Mouse (Mus musculus): ENCODE measurements at regions not wholly inside any gene's neighbourhood (a gene's known extent, or its start where the extent isn't known, plus 50 kb on each side); places are given as distances from the start of the nearest gene placed in this dataset.

DNA sequence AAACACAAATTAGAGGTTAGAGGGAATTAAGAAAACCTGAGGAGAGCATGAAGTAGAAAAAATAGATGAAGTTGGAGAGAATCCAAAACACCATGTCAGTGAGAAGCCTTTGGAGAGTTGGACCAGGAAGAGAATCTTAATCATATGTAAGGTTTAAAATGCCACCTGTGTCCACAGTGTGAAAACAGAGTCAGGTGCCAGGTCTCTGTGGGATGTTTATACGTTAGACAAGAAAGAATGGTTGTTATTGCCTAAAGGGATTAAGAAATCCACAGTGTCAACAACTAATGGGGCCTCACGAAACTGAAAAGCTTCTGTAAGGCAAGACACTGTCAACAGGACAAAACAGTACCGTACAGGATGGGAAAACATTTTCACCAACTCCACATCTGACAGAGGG is 294.7 kb upstream of the Slc35b3 start:
- H3K9me3 ChIP-seq (ENCODE audit: low read length) = no peaks in the 10 kb centered on the region
- no peak overlapping the region for H3K9ac ChIP-seq (replicated peaks)
- DNase-seq = no peak
- H3K4me2 ChIP-seq (ENCODE audit: low read depth, low read length) = no peak overlapping the region
- no peak overlapping the region for H3K27ac ChIP-seq (ENCODE audit: low read depth)
- H3K36me3 ChIP-seq (replicated peaks; ENCODE audit: insufficient read depth, low read length) = no peaks in the 10 kb centered on the region
- ATAC-seq = no peak
- H3K27me3 ChIP-seq (ENCODE audit: insufficient read depth, low read length) = no peaks in the 10 kb centered on the region
- WGBS (ENCODE audit: insufficient replicate concordance) = 60% methylated on average over 3 of the region's 3 CpGs
- TF ChIP-seq EP300 (IDR thresholded peaks at IDR 0.05; ENCODE audit: low read depth) (no peak), CTCF (IDR thresholded peaks at IDR 0.05; ENCODE audit: low read depth) (no peak)
- no peaks in the 10 kb centered on the region for H3K4me1 ChIP-seq (ENCODE audit: insufficient read depth)
- no peak overlapping the region for H3K4me3 ChIP-seq (ENCODE audit: low read depth, low read length)

DNA sequence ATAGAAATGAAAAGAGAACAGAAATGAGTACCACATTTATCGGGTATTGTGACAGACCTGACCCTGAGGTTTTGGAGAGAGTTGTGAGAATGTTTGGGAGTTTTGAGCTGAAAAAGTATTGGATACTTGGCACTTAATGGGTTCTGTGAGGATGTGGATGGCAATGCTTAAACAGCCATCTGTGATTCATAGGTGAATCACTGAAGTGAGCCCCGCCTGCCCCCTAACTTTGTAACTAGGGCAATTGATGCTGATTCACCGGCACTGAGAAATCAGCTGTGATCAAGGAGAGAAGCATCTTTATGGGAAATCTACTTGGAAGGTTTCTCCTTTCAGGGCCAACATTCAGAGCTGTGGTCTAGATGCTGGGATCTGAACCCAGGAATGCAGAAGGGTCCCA is 291.9 kb upstream of the Slc35b3 start:
- H3K9ac ChIP-seq (replicated peaks) = no peak overlapping the region
- ATAC-seq (no peak), DNase-seq (no peak)
- WGBS (ENCODE audit: insufficient replicate concordance) = 80% methylated on average over 3 of the region's 3 CpGs
- TF ChIP-seq CTCF (IDR thresholded peaks at IDR 0.05; ENCODE audit: low read depth) = no peak
- TF ChIP-seq EP300 (IDR thresholded peaks at IDR 0.05; ENCODE audit: low read depth) = no peak
- no peaks in the 10 kb centered on the region for H3K4me1 ChIP-seq (ENCODE audit: insufficient read depth)
- H3K36me3 ChIP-seq (replicated peaks; ENCODE audit: insufficient read depth, low read length) = no peaks in the 10 kb centered on the region
- H3K9me3 ChIP-seq (ENCODE audit: low read length) = no peaks in the 10 kb centered on the region
- no peak overlapping the region for H3K4me2 ChIP-seq (ENCODE audit: low read depth, low read length)
- no peaks in the 10 kb centered on the region for H3K27me3 ChIP-seq (ENCODE audit: insufficient read depth, low read length)
- H3K27ac ChIP-seq (ENCODE audit: low read depth) = no peak overlapping the region
- H3K4me3 ChIP-seq (ENCODE audit: low read depth, low read length) = no peak overlapping the region

DNA sequence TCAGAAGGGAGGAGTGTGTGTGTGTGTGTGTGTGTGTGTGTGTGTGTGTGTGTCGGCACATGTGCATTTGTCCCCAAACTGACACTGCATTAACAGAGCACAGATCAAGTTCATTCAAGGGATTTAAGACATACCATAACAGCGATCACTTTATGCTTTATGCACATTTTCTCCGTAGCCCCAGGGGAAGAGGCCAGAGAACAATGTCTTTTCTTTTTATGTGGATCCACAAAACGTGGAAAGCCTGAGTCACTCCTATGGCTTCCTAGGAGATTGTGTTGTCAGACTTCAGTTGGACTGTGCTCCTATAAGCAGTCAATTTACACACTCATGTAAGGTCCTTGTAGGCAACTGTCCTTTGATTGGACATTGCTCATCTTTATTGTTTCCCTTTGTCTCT is 289.4 kb upstream of the Slc35b3 start:
- Histone ChIP-seq H3K36me3 (replicated peaks; ENCODE audit: insufficient read depth, low read length) (no peaks in the 10 kb centered on the region), H3K4me3 (ENCODE audit: low read depth, low read length) (no peak overlapping the region), H3K27ac (ENCODE audit: low read depth) (no peak overlapping the region), H3K27me3 (ENCODE audit: insufficient read depth, low read length) (no peaks in the 10 kb centered on the region), H3K9me3 (ENCODE audit: low read length) (no peaks in the 10 kb centered on the region), H3K4me2 (ENCODE audit: low read depth, low read length) (no peak overlapping the region), H3K9ac (replicated peaks) (no peak overlapping the region), H3K4me1 (ENCODE audit: insufficient read depth) (no peaks in the 10 kb centered on the region)
- DNase-seq = no peak
- no peak for ATAC-seq
- 73% methylated on average over 4 of the region's 4 CpGs for WGBS (ENCODE audit: insufficient replicate concordance)
- no peak for TF ChIP-seq CTCF (IDR thresholded peaks at IDR 0.05; ENCODE audit: low read depth)
- no peak for TF ChIP-seq EP300 (IDR thresholded peaks at IDR 0.05; ENCODE audit: low read depth)

DNA sequence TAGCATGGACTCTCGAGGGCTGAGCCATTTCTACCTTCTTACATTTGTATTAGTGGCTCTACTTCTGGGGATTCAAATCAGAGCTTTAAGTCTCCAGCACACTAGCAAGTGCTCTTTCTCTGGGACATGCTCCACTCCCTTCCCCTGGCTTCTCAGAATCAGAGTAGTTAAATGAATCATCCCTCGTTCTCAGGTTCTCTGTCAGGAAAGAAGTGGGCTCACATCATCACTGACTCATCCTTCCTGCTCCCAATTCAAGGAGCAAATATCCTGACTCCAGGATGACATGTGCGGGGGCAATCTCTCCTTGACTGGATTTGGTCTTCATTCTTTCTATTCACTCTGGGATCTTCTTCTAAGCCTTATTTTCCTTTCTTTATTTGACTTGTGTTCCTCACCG is 266.2 kb upstream of the Slc35b3 start:
- no peaks in the 10 kb centered on the region for H3K27me3 ChIP-seq (ENCODE audit: insufficient read depth, low read length)

DNA sequence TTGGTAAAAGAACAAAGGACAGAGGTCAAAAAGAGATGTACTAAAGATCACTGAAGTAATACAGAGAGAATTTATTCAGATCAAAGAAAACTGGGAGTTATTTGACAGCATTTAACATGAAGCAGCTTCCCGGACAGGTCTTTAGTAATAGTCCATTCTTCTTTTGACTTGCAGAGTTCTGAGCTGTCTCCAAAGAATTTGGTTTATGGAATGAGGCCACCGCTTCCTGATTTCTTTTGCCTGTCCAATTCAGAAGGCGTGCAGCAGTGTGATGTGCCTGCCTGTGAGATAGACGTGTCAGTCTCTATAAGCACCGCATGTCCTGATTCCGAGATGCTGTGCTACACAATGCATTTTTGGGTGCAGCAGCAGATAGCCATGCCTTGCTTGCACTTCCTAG is 265.0 kb upstream of the Slc35b3 start:
- DNase-seq = no peak

More for the DNA sequence above, 266.2 kb upstream of the Slc35b3 start:
- WGBS (ENCODE audit: insufficient replicate concordance) = 58% methylated on average over 4 of the region's 4 CpGs
- TF ChIP-seq CTCF (IDR thresholded peaks at IDR 0.05; ENCODE audit: low read depth) = no peak
- no peak for TF ChIP-seq EP300 (IDR thresholded peaks at IDR 0.05; ENCODE audit: low read depth)
- no peaks in the 10 kb centered on the region for H3K9me3 ChIP-seq (ENCODE audit: low read length)
- no peak overlapping the region for H3K9ac ChIP-seq (replicated peaks)
- no peak overlapping the region for H3K4me2 ChIP-seq (ENCODE audit: low read depth, low read length)
- ATAC-seq (no peak), DNase-seq (no peak)
- H3K4me3 ChIP-seq (ENCODE audit: low read depth, low read length) = no peak overlapping the region
- no peak overlapping the region for H3K27ac ChIP-seq (ENCODE audit: low read depth)
- no peaks in the 10 kb centered on the region for H3K36me3 ChIP-seq (replicated peaks; ENCODE audit: insufficient read depth, low read length)
- no peaks in the 10 kb centered on the region for H3K4me1 ChIP-seq (ENCODE audit: insufficient read depth)

DNA sequence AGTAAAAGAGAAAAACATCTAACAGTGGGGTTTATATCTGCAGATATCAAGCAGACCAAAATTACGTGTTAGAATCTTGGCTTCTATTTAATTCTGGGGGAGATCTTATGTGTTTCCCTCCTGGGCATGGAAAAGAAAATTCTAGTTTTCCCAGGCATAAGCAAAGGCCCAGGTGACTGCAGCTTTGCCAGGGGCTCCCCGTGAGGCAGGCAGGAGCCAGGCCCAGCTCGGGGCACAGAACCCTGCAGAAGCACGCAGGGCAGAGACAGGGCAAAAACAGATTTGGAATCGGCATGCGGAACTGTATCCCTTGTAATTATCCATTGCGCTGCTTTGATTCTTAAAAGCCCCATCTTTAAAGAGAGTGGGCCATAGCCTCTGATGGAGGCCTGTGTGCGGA is 250.4 kb upstream of the Slc35b3 start:
- Histone ChIP-seq H3K4me3 (ENCODE audit: low read depth, low read length) (no peak overlapping the region), H3K36me3 (replicated peaks; ENCODE audit: insufficient read depth, low read length) (no peaks in the 10 kb centered on the region), H3K27me3 (ENCODE audit: insufficient read depth, low read length) (no peaks in the 10 kb centered on the region), H3K4me2 (ENCODE audit: low read depth, low read length) (no peak overlapping the region), H3K9me3 (ENCODE audit: low read length) (no peaks in the 10 kb centered on the region), H3K4me1 (ENCODE audit: insufficient read depth) (no peaks in the 10 kb centered on the region), H3K27ac (ENCODE audit: low read depth) (no peak overlapping the region), H3K9ac (replicated peaks) (no peak overlapping the region)
- no peak for DNase-seq
- WGBS (ENCODE audit: insufficient replicate concordance) = 81% methylated on average over 8 of the region's 8 CpGs
- ATAC-seq = no peak
- TF ChIP-seq EP300 (IDR thresholded peaks at IDR 0.05; ENCODE audit: low read depth) (no peak), CTCF (IDR thresholded peaks at IDR 0.05; ENCODE audit: low read depth) (no peak)

More for the DNA sequence above, 265.0 kb upstream of the Slc35b3 start:
- Histone ChIP-seq H3K4me2 (ENCODE audit: low read depth, low read length) (no peak overlapping the region), H3K9me3 (ENCODE audit: low read length) (no peaks in the 10 kb centered on the region), H3K4me1 (ENCODE audit: insufficient read depth) (no peaks in the 10 kb centered on the region), H3K36me3 (replicated peaks; ENCODE audit: insufficient read depth, low read length) (no peaks in the 10 kb centered on the region), H3K27me3 (ENCODE audit: insufficient read depth, low read length) (no peaks in the 10 kb centered on the region), H3K9ac (replicated peaks) (no peak overlapping the region), H3K27ac (ENCODE audit: low read depth) (no peak overlapping the region), H3K4me3 (ENCODE audit: low read depth, low read length) (no peak overlapping the region)
- TF ChIP-seq CTCF (IDR thresholded peaks at IDR 0.05; ENCODE audit: low read depth) = no peak
- TF ChIP-seq EP300 (IDR thresholded peaks at IDR 0.05; ENCODE audit: low read depth) = no peak
- ATAC-seq = no peak
- WGBS (ENCODE audit: insufficient replicate concordance) = 86% methylated on average over 6 of the region's 6 CpGs

DNA sequence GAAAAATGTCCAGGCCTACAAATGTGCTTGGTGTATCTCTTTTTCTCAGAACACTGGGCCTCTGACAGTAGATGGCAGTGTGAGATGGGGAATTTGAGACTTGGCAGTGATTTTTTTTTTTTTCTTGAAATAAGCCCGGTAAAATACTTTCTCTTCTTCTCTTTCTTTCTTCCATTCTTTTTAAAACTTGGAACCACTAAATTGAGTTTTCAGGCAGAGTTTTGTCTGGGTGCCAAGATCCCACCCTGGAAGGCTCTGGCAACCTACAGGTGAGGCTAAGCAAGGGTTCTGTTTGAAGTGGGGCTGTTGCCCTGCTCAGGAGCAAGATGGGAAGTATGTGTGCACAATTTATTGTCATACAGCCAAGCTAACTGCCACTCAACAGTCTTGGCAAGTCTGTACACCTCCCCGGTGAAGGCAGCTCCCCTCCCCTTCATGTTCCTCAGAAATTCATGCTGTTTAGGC is 223.1 kb upstream of the Slc35b3 start:
- no peaks in the 10 kb centered on the region for H3K4me1 ChIP-seq (ENCODE audit: insufficient read depth)
- no peaks in the 10 kb centered on the region for H3K9me3 ChIP-seq (ENCODE audit: low read length)
- DNase-seq (no peak), ATAC-seq (no peak)
- H3K27ac ChIP-seq (ENCODE audit: low read depth) = no peak overlapping the region
- H3K4me2 ChIP-seq (ENCODE audit: low read depth, low read length) = no peak overlapping the region
- TF ChIP-seq CTCF (IDR thresholded peaks at IDR 0.05; ENCODE audit: low read depth) (peak; percentile 36), EP300 (IDR thresholded peaks at IDR 0.05; ENCODE audit: low read depth) (no peak)
- no peak overlapping the region for H3K4me3 ChIP-seq (ENCODE audit: low read depth, low read length)
- no peaks in the 10 kb centered on the region for H3K36me3 ChIP-seq (replicated peaks; ENCODE audit: insufficient read depth, low read length)
- H3K27me3 ChIP-seq (ENCODE audit: insufficient read depth, low read length) = no peaks in the 10 kb centered on the region
- H3K9ac ChIP-seq (replicated peaks) = no peak overlapping the region
- 47% methylated on average over 2 of the region's 2 CpGs for WGBS (ENCODE audit: insufficient replicate concordance)
